ENCODE assay signal across 8 mouse cellular contexts in the genomic region with DNA sequence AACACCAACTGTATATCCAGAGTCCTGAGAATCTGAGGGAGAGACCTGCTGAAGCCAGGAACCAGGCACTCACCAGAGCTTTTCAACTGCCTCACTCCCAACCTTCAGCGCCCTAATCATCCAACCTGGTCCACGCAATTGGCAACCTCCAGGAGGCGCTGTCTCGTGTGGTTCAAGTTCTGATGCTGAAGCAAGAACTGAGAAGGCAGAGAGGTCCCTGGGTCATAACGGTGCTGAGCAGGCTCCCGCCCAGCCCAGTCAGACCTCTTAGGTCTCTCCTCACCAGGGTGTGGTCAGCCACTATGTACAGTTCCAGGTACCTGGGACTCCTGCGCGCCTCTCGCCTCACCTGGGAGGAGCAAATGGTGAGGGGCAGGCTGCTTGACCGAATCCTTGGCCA. TPM values are rescaled to one million over a fixed set of nuclear protein-coding genes. Genes with fewer than 3 reads are reported as not detected.
A peak's percentile ranks its signal among the peaks of the same experiment; 100 is the strongest.
DNase-seq lines count a peak whose midpoint lies in the region; ATAC-seq and TF ChIP-seq lines count a peak whose summit lies in the region.

No protein-coding gene starts in this region.

- H3K9ac ChIP-seq in hindbrain, postnatal 0 days (replicated peaks; ENCODE audit: low read length) = no peak overlapping the region
- no peak overlapping the region for H3K9ac ChIP-seq in liver, embryonic 12.5 days

- peaks cover 37% of the 10 kb centered on the region for H3K27me3 ChIP-seq in hindbrain, postnatal 0 days (ENCODE audit: insufficient read depth, low read length)
- H3K27me3 ChIP-seq in liver, embryonic 12.5 days (replicated peaks) = peaks cover 98% of the 10 kb centered on the region

- no peaks in the 10 kb centered on the region for H3K9me3 ChIP-seq in hindbrain, postnatal 0 days (ENCODE audit: low read length)
- no peaks in the 10 kb centered on the region for H3K9me3 ChIP-seq in liver, embryonic 12.5 days (replicated peaks)

- peaks cover 8% of the 10 kb centered on the region for H3K4me1 ChIP-seq in hindbrain, postnatal 0 days (ENCODE audit: insufficient read depth, low read length)
- H3K4me1 ChIP-seq in liver, embryonic 12.5 days = peaks cover 52% of the 10 kb centered on the region

- peak; percentile 82 for TF ChIP-seq CTCF in hindbrain, postnatal 0 days (IDR thresholded peaks at IDR 0.05; ENCODE audit: low read depth)

- peak; percentile 55 for ATAC-seq in erythroid progenitor cell, adult 5-6 weeks (replicated peaks; ENCODE audit: low FRiP score, poor library complexity, severe bottlenecking)
- peak; percentile 54 for ATAC-seq in hindbrain, postnatal 0 days
- 0 out of 2 replicates have a peak, but pooled peaks have one; percentile 17 for ATAC-seq in liver, embryonic 12.5 days
- 0 out of 2 replicates have a peak, but pooled peaks have one; percentile 38 for ATAC-seq in monocyte, adult 5-6 weeks (replicated peaks; ENCODE audit: insufficient number of reproducible peaks, low FRiP score, low TSS enrichment, poor library complexity, severe bottlenecking)

- peak overlapping the region; percentile 50 for H3K4me2 ChIP-seq in hindbrain, postnatal 0 days (ENCODE audit: low read depth, low read length)
- H3K4me2 ChIP-seq in liver, embryonic 12.5 days = peak overlapping the region; percentile 45

- no peaks in the 10 kb centered on the region for H3K36me3 ChIP-seq in hindbrain, postnatal 0 days (ENCODE audit: insufficient read depth, low read length)
- H3K36me3 ChIP-seq in liver, embryonic 12.5 days = no peaks in the 10 kb centered on the region

- WGBS in hindbrain, postnatal 0 days = 6% methylated on average over 10 of the region's 10 CpGs
- 8% methylated on average over 10 of the region's 10 CpGs for WGBS in liver, embryonic 12.5 days (ENCODE audit: insufficient replicate concordance)

- no peak overlapping the region for H3K4me3 ChIP-seq in hindbrain, postnatal 0 days (ENCODE audit: low read length)
- H3K4me3 ChIP-seq in liver, embryonic 12.5 days = no peak overlapping the region; the same call in 1 of the 2 replicates

- no peak overlapping the region for H3K27ac ChIP-seq in hindbrain, postnatal 0 days
- H3K27ac ChIP-seq in liver, embryonic 12.5 days = no peak overlapping the region

- peak; percentile 44 for DNase-seq in layer of hippocampus, adult 11-12 months (ENCODE audit: low spot score)
- DNase-seq in layer of hippocampus, adult 9-11 months = no peak
- peak; percentile 78 for DNase-seq in WW6 (ENCODE audit: low read depth, low spot score)
- peak; percentile 72 for DNase-seq in hindbrain, postnatal 0 days (ENCODE audit: low spot score)
- DNase-seq in thymus, postnatal 36 days = peak; percentile 48 to 55

RNA-seq across cellular contexts. Expression of a gene that starts 8.0 kb away (rescaled TPM):
- 15.5 and 36.4 TPM in 2 replicates for total RNA-seq in erythroid progenitor cell, adult 5-6 weeks (2015; ENCODE audit: low replicate concordance)
- total RNA-seq in erythroid progenitor cell, adult 5-6 weeks (2017; ENCODE audit: low replicate concordance) = 10.0 and 11.3 TPM in 2 replicates
- total RNA-seq in hindbrain, postnatal 0 days (2014; rRNA removed) = 0.72 and 1.9 TPM in 2 replicates
- 1.5 and 1.8 TPM in 2 replicates for polyA plus RNA-seq in hindbrain, postnatal 0 days (2015; fragmentation: Nextera tagmentation; extraction: Ambion mirVana)
- polyA plus RNA-seq in liver, embryonic 12.5 days (2016; fragmentation: Nextera tagmentation; extraction: Ambion mirVana) = 0.62 and 0.90 TPM in 2 replicates
- not detected in 3 replicates for total RNA-seq in monocyte, adult 5-6 weeks (2017)

RNA-seq across cellular contexts. Expression of a gene that starts 12.7 kb away (rescaled TPM):
- 1.3 and 9.7 TPM in 2 replicates for total RNA-seq in erythroid progenitor cell, adult 5-6 weeks (2015; ENCODE audit: low replicate concordance)
- total RNA-seq in erythroid progenitor cell, adult 5-6 weeks (2017; ENCODE audit: low replicate concordance) = not detected in 2 replicates
- 72.6 and 83.3 TPM in 2 replicates for total RNA-seq in hindbrain, postnatal 0 days (2014; rRNA removed)
- polyA plus RNA-seq in hindbrain, postnatal 0 days (2015; fragmentation: Nextera tagmentation; extraction: Ambion mirVana) = 52.0 and 57.1 TPM in 2 replicates
- 0.86 and 1.6 TPM in 2 replicates for polyA plus RNA-seq in liver, embryonic 12.5 days (2016; fragmentation: Nextera tagmentation; extraction: Ambion mirVana)
- total RNA-seq in monocyte, adult 5-6 weeks (2017) = not detected in 3 replicates

RNA-seq across cellular contexts. Expression of a gene that starts 30.9 kb away (rescaled TPM):
- 6.8 and 8.8 TPM in 2 replicates for total RNA-seq in erythroid progenitor cell, adult 5-6 weeks (2015; ENCODE audit: low replicate concordance)
- 1.8 and 2.6 TPM in 2 replicates for total RNA-seq in erythroid progenitor cell, adult 5-6 weeks (2017; ENCODE audit: low replicate concordance)
- 0.75 and 0.99 TPM in 2 replicates for total RNA-seq in hindbrain, postnatal 0 days (2014; rRNA removed)
- polyA plus RNA-seq in hindbrain, postnatal 0 days (2015; fragmentation: Nextera tagmentation; extraction: Ambion mirVana) = 0.19 and 0.28 TPM in 2 replicates
- 0.36 and 0.42 TPM in 2 replicates for polyA plus RNA-seq in liver, embryonic 12.5 days (2016; fragmentation: Nextera tagmentation; extraction: Ambion mirVana)
- total RNA-seq in monocyte, adult 5-6 weeks (2017) = 0.68 to 0.75 TPM in 2 of 3 replicates, not detected in the other
